Mouse (Mus musculus) gastrocnemius, adult 8-10 months (tissue): ENCODE measurements around the gene Ctnna3. TPM values are rescaled to one million over a fixed set of nuclear protein-coding genes. Genes with fewer than 3 reads are reported as not detected.
"Not testable (repeated sequence)": the region's sequence is repeated elsewhere in the genome, so short reads cannot be mapped to it uniquely, and the experiment has no call there.

Experiments used
- DNase-seq, 2 experiments: peaks; one replicate each; pipeline ENCODE4 v3.0.0; 2022; ENCODE audit warnings: low spot score in 2 of 2
- total RNA-seq, 4 experiments: library from RNA; stranded (reverse); gene quantifications; 2 replicates each; pipeline ENCODE4 v1.2.4; 2022

Gene Ctnna3
- total RNA-seq, 4 experiments from 2014 or later, result 21.3 to 31.5 (median 25.8) TPM

- DNase-seq, result no peak
Observed at GRCm38 (mm10) chr10:63423591-63424474, 6.1 kb upstream of the Ctnna3 start.

GRCm38 (mm10) chr10:63424475-63424814 is 5.5 kb upstream of the Ctnna3 start:
- no peak for DNase-seq

- no peak for DNase-seq
Observed at GRCm38 (mm10) chr10:63427146-63427545, 2.8 kb upstream of the Ctnna3 start.

- DNase-seq, result no peak
Observed at GRCm38 (mm10) chr10:63428243-63429022, 1.5 kb upstream of the Ctnna3 start.

- no peak for DNase-seq
Observed at GRCm38 (mm10) chr10:63429023-63429340, 916 bp upstream of the Ctnna3 start.

- peak; percentile 96 for DNase-seq
Observed at GRCm38 (mm10) chr10:63429380-63429779, 518 bp upstream of the Ctnna3 start.

- no peak for DNase-seq
Observed at GRCm38 (mm10) chr10:63431221-63431736, 1.4 kb downstream of the Ctnna3 start.

- no peak for DNase-seq
Observed at GRCm38 (mm10) chr10:63432099-63432498, 2.2 kb downstream of the Ctnna3 start.

- no peak for DNase-seq
Observed at GRCm38 (mm10) chr10:63432887-63433286, 3.0 kb downstream of the Ctnna3 start.

- no peak for DNase-seq
Observed at GRCm38 (mm10) chr10:63438736-63439262, 8.9 kb downstream of the Ctnna3 start.

GRCm38 (mm10) chr10:63439694-63440228 is 9.9 kb downstream of the Ctnna3 start:
- DNase-seq, result no peak

- not testable (repeated sequence) for DNase-seq
Observed at GRCm38 (mm10) chr10:63444602-63445387, 14.9 kb downstream of the Ctnna3 start.

- DNase-seq, result no peak
Observed at GRCm38 (mm10) chr10:63453926-63454325, 24.0 kb downstream of the Ctnna3 start.

GRCm38 (mm10) chr10:63455110-63455878 is 25.4 kb downstream of the Ctnna3 start:
- no peak for DNase-seq

- DNase-seq, result no peak
Observed at GRCm38 (mm10) chr10:63457292-63458128, 27.6 kb downstream of the Ctnna3 start.

- no peak for DNase-seq
Observed at GRCm38 (mm10) chr10:63460935-63461334, 31.0 kb downstream of the Ctnna3 start.

- no peak for DNase-seq
Observed at GRCm38 (mm10) chr10:63472473-63472872, 42.6 kb downstream of the Ctnna3 start.

GRCm38 (mm10) chr10:63476167-63476647 is 46.3 kb downstream of the Ctnna3 start:
- DNase-seq, result peak in 1 of 2 experiments; percentile 9

- DNase-seq, result no peak
Observed at GRCm38 (mm10) chr10:63478946-63479345, 49.0 kb downstream of the Ctnna3 start.
